Mouse (Mus musculus) lung, postnatal 25 days (tissue): ENCODE data around the gene Olfr1133.
"Not testable (repeated sequence)": the region's sequence is repeated elsewhere in the genome, so short reads cannot be mapped to it uniquely, and the experiment has no call there.

Experiments used
- DNase-seq: peaks from one replicate; pipeline ENCODE4 v3.0.0; 2022; ENCODE audit warnings: low spot score

Olfr1133 gene

DNA sequence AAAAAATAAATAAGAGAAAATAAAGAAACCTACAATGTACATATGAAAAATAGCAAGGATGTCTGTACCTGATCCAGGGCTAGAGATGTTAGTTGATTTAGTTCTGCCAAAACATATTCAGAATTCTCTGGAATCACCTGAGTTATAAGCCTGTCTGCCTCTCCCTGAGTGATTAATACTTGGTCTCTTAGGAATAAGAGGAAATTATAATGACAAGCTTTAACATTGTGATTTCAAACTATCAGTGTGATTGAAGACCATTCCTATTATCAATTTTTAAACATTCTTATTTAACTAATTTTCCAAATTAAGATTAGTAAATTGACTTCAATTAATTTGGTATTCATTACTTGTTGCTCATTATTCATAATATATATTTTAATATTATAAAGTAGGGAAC, at the start of gene Olfr1133:
TSS of gene Olfr1133 (minus strand) at position 101 of the 400 bp plus-strand sequence.
- no peak for DNase-seq

GRCm38 (mm10) chr2:87693847-87694246, 46.7 kb upstream of the Olfr1133 start, which contains the start of gene Olfr1136:
Gene Olfr1136, minus strand, starts transcription at chr2:87693947.
- no peak for DNase-seq

DNA sequence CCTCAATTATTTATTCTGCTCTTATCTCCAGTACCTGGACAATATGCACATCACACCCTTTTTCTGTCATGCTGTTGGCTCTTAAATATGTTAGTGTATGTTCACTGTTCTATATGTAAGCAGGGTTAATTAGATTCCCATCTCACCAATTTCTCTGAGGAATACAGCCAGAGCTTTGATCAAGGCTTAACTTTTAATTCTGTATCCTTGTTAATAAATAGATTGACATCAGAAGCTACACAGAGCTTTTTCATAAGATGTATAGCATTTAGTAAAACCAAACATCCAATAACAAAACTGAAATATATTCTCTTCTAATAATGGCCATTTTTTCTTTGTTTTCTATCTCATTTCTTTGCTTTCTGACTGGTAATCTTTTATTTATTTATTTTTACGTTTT, 26.4 kb upstream of the Olfr1133 start, which contains the start of gene Olfr1135:
TSS of gene Olfr1135 (minus strand) at position 101 of the 400 bp plus-strand sequence.
- DNase-seq = no peak

- no peak for DNase-seq
These were observed 11.2 kb upstream of the Olfr1133 start, which contains the start of gene Olfr1134 for GRCm38 (mm10) chr2:87658360-87658759. Gene Olfr1134, minus strand, starts transcription at chr2:87658460.

- no peak for DNase-seq
These were observed 4.7 kb downstream of the Olfr1133 start for GRCm38 (mm10) chr2:87642441-87642840.

- DNase-seq = no peak
These were observed 9.7 kb downstream of the Olfr1133 start, which contains the start of gene Olfr1132 for GRCm38 (mm10) chr2:87637435-87637834. Gene Olfr1132, minus strand, starts transcription at chr2:87637535.

GRCm38 (mm10) chr2:87626804-87627203, 20.4 kb downstream of the Olfr1133 start, which contains the start of gene Olfr1131:
Gene Olfr1131, plus strand, starts transcription at chr2:87627104.
- no peak for DNase-seq

- not testable (repeated sequence) for DNase-seq
These were observed 41.3 kb downstream of the Olfr1133 start, which contains the start of gene Olfr1130 for GRCm38 (mm10) chr2:87605912-87606311. Gene Olfr1130, plus strand, starts transcription at chr2:87606212.
